Mouse (Mus musculus) duodenum, adult 2 months (tissue): ENCODE data around the gene Vmn2r120. TPM values are rescaled to one million over a fixed set of nuclear protein-coding genes. Genes with fewer than 3 reads are reported as not detected.

Source experiments
- polyA plus RNA-seq: library from polyadenylated mRNA; depleted of rRNA; stranded (reverse); fragments of >200 nt; gene quantifications from 2 replicates; pipeline ENCODE4 v1.2.3, GENCODE M21; 2012; ENCODE audit warnings: low replicate concordance; rRNA removed

Gene Vmn2r120
- not detected in 2 replicates for polyA plus RNA-seq

GRCm38 (mm10) chr17:57545405-57545804 lies at the start of gene Vmn2r120:
Gene Vmn2r120 (minus strand): TSS chr17:57545505.

Other genes with a start within 250 kb of the Vmn2r120 start
- 1.7 and 2.6 TPM in 2 replicates for gene Adgre1, start 186.8 kb downstream of the Vmn2r120 start, polyA plus RNA-seq
- gene Gm21834, start 196.7 kb upstream of the Vmn2r120 start, polyA plus RNA-seq = not detected in 2 replicates
- gene Cntnap5c, start 224.1 kb upstream of the Vmn2r120 start, polyA plus RNA-seq = not detected in 2 replicates